In the genomic region with DNA sequence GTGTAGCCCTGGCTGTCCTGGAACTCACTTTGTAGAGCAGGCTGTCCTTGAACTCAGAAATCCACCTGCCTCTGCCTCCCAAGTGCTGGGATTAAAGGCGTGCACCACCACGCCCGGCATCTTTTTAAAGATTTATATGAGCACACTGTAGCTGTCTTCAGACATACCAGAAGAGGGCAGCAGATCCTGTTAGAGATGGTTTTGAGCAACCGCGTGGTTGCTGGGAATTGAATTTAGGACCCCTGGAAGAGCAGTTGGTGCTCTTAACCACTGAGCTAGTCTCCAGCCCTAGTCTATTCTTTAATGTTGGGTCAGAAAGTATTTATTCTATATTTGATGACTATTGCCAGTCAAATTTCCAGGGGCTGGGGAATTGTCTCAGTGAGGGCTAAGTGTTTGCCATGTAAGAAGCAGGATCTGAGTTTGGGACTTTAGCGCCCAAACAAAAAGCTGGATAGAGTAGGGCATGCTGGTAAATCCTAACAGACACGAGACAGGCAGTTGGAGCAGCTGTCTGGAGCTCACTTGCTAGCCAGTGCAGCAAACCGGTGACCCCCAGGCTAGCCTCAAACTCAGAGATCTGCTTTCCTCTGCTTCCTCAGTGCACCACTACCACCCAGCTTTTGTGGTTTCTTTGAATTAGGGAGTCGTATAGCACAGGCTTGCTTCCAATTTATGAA, we compare ENCODE assay signal across 22 mouse cellular contexts. TPM values are rescaled to one million over a fixed set of nuclear protein-coding genes. Genes with fewer than 3 reads are reported as not detected.
DNase-seq lines count a peak whose midpoint lies in the region; ATAC-seq and TF ChIP-seq lines count a peak whose summit lies in the region.
"Had no signal": no experiment of that assay in that cellular context is flagged by ENCODE, and none has a peak within 500 bp of the region (broad histone marks: within the 10 kb centered on the region; RNA-seq: fewer than 3 reads in every experiment).

No protein-coding gene starts in this region.

- no peak for TF ChIP-seq EP300 in heart, adult 2 months (IDR thresholded peaks at IDR 0.05; ENCODE audit: insufficient read depth, low read depth, low read length)

- no peaks in the 10 kb centered on the region for H3K36me3 ChIP-seq in heart, adult 2 months (ENCODE audit: control insufficient read depth, insufficient read depth, low read length)
- H3K36me3 ChIP-seq in midbrain, postnatal 0 days (ENCODE audit: insufficient read depth, low read length), result peaks cover 2% of the 10 kb centered on the region; the same call in 1 of the 2 replicates
- H3K36me3 ChIP-seq in midbrain, embryonic 10.5 days, result peaks cover 16% of the 10 kb centered on the region
- H3K36me3 ChIP-seq in ES-E14 (ENCODE audit: control insufficient read depth, insufficient read depth, low read length, poor library complexity, severe bottlenecking), result no peaks in the 10 kb centered on the region
- H3K36me3 ChIP-seq in forebrain, embryonic 13.5 days (ENCODE audit: poor library complexity, severe bottlenecking), result 0 out of 2 replicates have a peak, but pooled peaks cover 10% of the 10 kb centered on the region

- H3K4me2 ChIP-seq in midbrain, postnatal 0 days (ENCODE audit: low read depth, low read length, poor library complexity, severe bottlenecking), result no peak overlapping the region
- H3K4me2 ChIP-seq in forebrain, embryonic 13.5 days, result no peak overlapping the region
- H3K4me2 ChIP-seq: midbrain, embryonic 12.5 days; neural tube, embryonic 13.5 days had no signal

- H3K27ac ChIP-seq in heart, adult 2 months, result no peak overlapping the region
- H3K27ac ChIP-seq in midbrain, postnatal 0 days (ENCODE audit: low read depth, low read length), result no peak overlapping the region
- H3K27ac ChIP-seq in midbrain, embryonic 10.5 days (replicated peaks), result no peak overlapping the region
- H3K27ac ChIP-seq in ES-E14 (ENCODE audit: insufficient read depth, low read depth, low read length, poor library complexity, severe bottlenecking), result peak overlapping the region; percentile 23; the same call in 1 of the 2 replicates
- no peak overlapping the region for H3K27ac ChIP-seq in forebrain, embryonic 13.5 days
- H3K27ac ChIP-seq: embryonic facial prominence, embryonic 10.5 days; heart, embryonic 10.5 days; hindbrain, embryonic 10.5 days; hindbrain, postnatal 0 days; macrophage; midbrain, embryonic 12.5 days; neural tube, embryonic 13.5 days had no signal

- no peak for ATAC-seq in midbrain, postnatal 0 days (ENCODE audit: low FRiP score)
- no peak for ATAC-seq in forebrain, embryonic 13.5 days
- ATAC-seq: hindbrain, postnatal 0 days had no signal

- TF ChIP-seq POLR2A in heart, adult 2 months (IDR thresholded peaks at IDR 0.05; ENCODE audit: insufficient read depth, low read depth, low read length), result no peak

- no peak overlapping the region for H3K4me3 ChIP-seq in heart, adult 2 months
- H3K4me3 ChIP-seq in midbrain, postnatal 0 days (ENCODE audit: low read depth, low read length), result no peak overlapping the region
- H3K4me3 ChIP-seq in midbrain, embryonic 10.5 days, result no peak overlapping the region
- H3K4me3 ChIP-seq in ES-E14 (ENCODE audit: insufficient read depth in 1 of 2, low read depth in 1 of 2, low read length in 2 of 2, poor library complexity in 1 of 2, severe bottlenecking in 1 of 2), result no peak overlapping the region
- H3K4me3 ChIP-seq in forebrain, embryonic 13.5 days, result no peak overlapping the region
- H3K4me3 ChIP-seq: embryonic facial prominence, embryonic 10.5 days; heart, embryonic 10.5 days; hindbrain, embryonic 10.5 days; midbrain, embryonic 12.5 days; neural tube, embryonic 13.5 days had no signal

- no peaks in the 10 kb centered on the region for H3K27me3 ChIP-seq in heart, adult 2 months (ENCODE audit: control insufficient read depth, insufficient read depth, low read length)
- H3K27me3 ChIP-seq in midbrain, postnatal 0 days (ENCODE audit: insufficient read depth, low read length), result no peaks in the 10 kb centered on the region
- no peaks in the 10 kb centered on the region for H3K27me3 ChIP-seq in midbrain, embryonic 10.5 days (ENCODE audit: low read depth, poor library complexity, severe bottlenecking)
- H3K27me3 ChIP-seq in forebrain, embryonic 13.5 days, result no peaks in the 10 kb centered on the region
- H3K27me3 ChIP-seq: midbrain, embryonic 12.5 days; neural tube, embryonic 13.5 days had no signal

- H3K9ac ChIP-seq in heart, adult 2 months (ENCODE audit: low read depth, low read length), result no peak overlapping the region
- no peak overlapping the region for H3K9ac ChIP-seq in midbrain, postnatal 0 days (replicated peaks; ENCODE audit: low read length, poor library complexity, severe bottlenecking)
- peak overlapping the region; percentile 41 for H3K9ac ChIP-seq in ES-E14 (ENCODE audit: insufficient read depth, low read depth, low read length, poor library complexity, severe bottlenecking)
- no peak overlapping the region for H3K9ac ChIP-seq in forebrain, embryonic 13.5 days
- H3K9ac ChIP-seq: midbrain, embryonic 12.5 days; neural tube, embryonic 13.5 days had no signal

- intact Hi-C loops in heart, adult 2 months (cut with DNase I), result no loop called here

- DNase-seq in heart, adult 2 months, result no peak
- no peak for DNase-seq in heart, adult 8-10 months (ENCODE audit: low spot score)
- no peak for DNase-seq in midbrain, postnatal 0 days (ENCODE audit: low spot score)
- DNase-seq in midbrain, embryonic 10.5 days (ENCODE audit: low spot score), result no peak
- DNase-seq in ES-E14 (ENCODE audit: low read depth, low spot score), result peak; percentile 43
- DNase-seq in induced T-regulatory cell, adult 2 months (ENCODE audit: low read depth), result peak; percentile 16
- no peak for DNase-seq in ovary, postnatal 14 days (ENCODE audit: low spot score)
- DNase-seq: cerebellum, adult 2 months; gastrocnemius, postnatal 10 days; kidney, adult 11 months; layer of hippocampus, postnatal 36 days; left cerebral cortex, postnatal 4 days; lung, adult 18-20 months; thymus, postnatal 25 days had no signal

- WGBS in heart, adult 2 months, result 90% methylated on average over 9 of the region's 9 CpGs
- WGBS in midbrain, postnatal 0 days, result 87% methylated on average over 9 of the region's 9 CpGs
- 77% methylated on average over 9 of the region's 9 CpGs for WGBS in midbrain, embryonic 10.5 days
- 89% methylated on average over 9 of the region's 9 CpGs for WGBS in forebrain, embryonic 13.5 days

- H3K9me3 ChIP-seq in midbrain, postnatal 0 days (ENCODE audit: low read length), result no peaks in the 10 kb centered on the region
- H3K9me3 ChIP-seq in midbrain, embryonic 10.5 days (replicated peaks), result no peaks in the 10 kb centered on the region
- H3K9me3 ChIP-seq in ES-E14 (ENCODE audit: control insufficient read depth, insufficient read depth, low read depth, low read length), result no peaks in the 10 kb centered on the region
- no peaks in the 10 kb centered on the region for H3K9me3 ChIP-seq in forebrain, embryonic 13.5 days (replicated peaks)
- H3K9me3 ChIP-seq: embryonic facial prominence, embryonic 10.5 days; heart, embryonic 10.5 days; hindbrain, embryonic 10.5 days; midbrain, embryonic 12.5 days; neural tube, embryonic 13.5 days had no signal

- H3K4me1 ChIP-seq in heart, adult 2 months (ENCODE audit: control insufficient read depth, insufficient read depth, low read length), result no peaks in the 10 kb centered on the region
- no peaks in the 10 kb centered on the region for H3K4me1 ChIP-seq in midbrain, postnatal 0 days (ENCODE audit: insufficient read depth, low read length)
- H3K4me1 ChIP-seq in midbrain, embryonic 10.5 days, result no peaks in the 10 kb centered on the region
- H3K4me1 ChIP-seq in ES-E14 (ENCODE audit: control insufficient read depth in 2 of 2, insufficient read depth in 2 of 2, low read length in 2 of 2, poor library complexity in 1 of 2), result 0 out of 4 replicates have a peak, but pooled peaks cover 0 to 2% of the 10 kb centered on the region in 2 experiments
- H3K4me1 ChIP-seq in forebrain, embryonic 13.5 days, result no peaks in the 10 kb centered on the region
- H3K4me1 ChIP-seq: embryonic facial prominence, embryonic 10.5 days; heart, embryonic 10.5 days; hindbrain, embryonic 10.5 days; midbrain, embryonic 12.5 days; neural tube, embryonic 13.5 days had no signal

- TF ChIP-seq CTCF in heart, adult 2 months (IDR thresholded peaks at IDR 0.05), result peak; percentile 20; the same call in 1 of the 2 replicates
- TF ChIP-seq CTCF in midbrain, postnatal 0 days (IDR thresholded peaks at IDR 0.05), result peak; percentile 13; the same call in 1 of the 2 replicates

- H3K79me2 ChIP-seq in heart, adult 2 months (replicated peaks; ENCODE audit: control insufficient read depth, insufficient read depth, low read length), result no peaks in the 10 kb centered on the region

- in situ Hi-C loops in ES-E14 (cut with MboI; ENCODE audit: low sequenced_read_pairs in 2 of 2, unreplicated experiment in 2 of 2), result no loop called here

RNA-seq across cellular contexts. Expression of a gene that starts 12.1 kb away (rescaled TPM):
- total RNA-seq in heart, adult 2 months (2021), result 10 to 100 TPM; 28.6 to 29.8 TPM
- polyA plus RNA-seq in heart, adult 2 months (2012; rRNA removed), result 20.2 and 32.4 TPM in 2 replicates
- 10 to 100 TPM; 31.7 to 35.3 (median 32.7) TPM for total RNA-seq in heart, adult 8-10 months (2022)
- 19.6 and 26.4 TPM in 2 replicates for total RNA-seq in midbrain, postnatal 0 days (2014; rRNA removed)
- 19.6 and 23.4 TPM in 2 replicates for polyA plus RNA-seq in midbrain, postnatal 0 days (2015; fragmentation: Nextera tagmentation; extraction: Ambion mirVana)
- polyA plus RNA-seq in midbrain, embryonic 10.5 days (2016; fragmentation: Nextera tagmentation; extraction: Ambion mirVana), result 28.5 and 31.4 TPM in 2 replicates
- total RNA-seq in ES-E14 (2012; rRNA removed), result 78.3 and 95.5 TPM in 2 replicates
- 27.4 and 28.0 TPM in 2 replicates for polyA plus RNA-seq in forebrain, embryonic 13.5 days (2015; fragmentation: Nextera tagmentation; extraction: Ambion mirVana)

RNA-seq across cellular contexts. Expression of a gene that starts 12.3 kb away (rescaled TPM):
- total RNA-seq in heart, adult 2 months (2021), result under 1 TPM; 0.18 to 0.39 TPM
- not detected in 2 replicates for polyA plus RNA-seq in heart, adult 2 months (2012; rRNA removed)
- total RNA-seq in heart, adult 8-10 months (2022), result under 1 TPM; 0.06 to 0.38 (median 0.22) TPM
- total RNA-seq in midbrain, postnatal 0 days (2014; rRNA removed), result 0.66 and 1.1 TPM in 2 replicates
- 1.4 and 2.0 TPM in 2 replicates for polyA plus RNA-seq in midbrain, postnatal 0 days (2015; fragmentation: Nextera tagmentation; extraction: Ambion mirVana)
- polyA plus RNA-seq in midbrain, embryonic 10.5 days (2016; fragmentation: Nextera tagmentation; extraction: Ambion mirVana), result 10.0 and 10.1 TPM in 2 replicates
- 9.8 and 11.4 TPM in 2 replicates for total RNA-seq in ES-E14 (2012; rRNA removed)
- 9.1 and 11.4 TPM in 2 replicates for polyA plus RNA-seq in forebrain, embryonic 13.5 days (2015; fragmentation: Nextera tagmentation; extraction: Ambion mirVana)

RNA-seq across cellular contexts. Expression of a gene that starts 54.9 kb away (rescaled TPM):
- total RNA-seq in heart, adult 2 months (2021), result 10 to 100 TPM; 10.7 to 12.2 TPM
- polyA plus RNA-seq in heart, adult 2 months (2012; rRNA removed), result 5.8 and 11.9 TPM in 2 replicates
- total RNA-seq in heart, adult 8-10 months (2022), result 10 to 100 TPM in 2 of 4 experiments, 1 to 10 TPM in 2; 9.6 to 13.5 (median 10.5) TPM
- total RNA-seq in midbrain, postnatal 0 days (2014; rRNA removed), result 57.9 and 60.0 TPM in 2 replicates
- 54.7 and 55.0 TPM in 2 replicates for polyA plus RNA-seq in midbrain, postnatal 0 days (2015; fragmentation: Nextera tagmentation; extraction: Ambion mirVana)
- 136 and 146 TPM in 2 replicates for polyA plus RNA-seq in midbrain, embryonic 10.5 days (2016; fragmentation: Nextera tagmentation; extraction: Ambion mirVana)
- total RNA-seq in ES-E14 (2012; rRNA removed), result 236 and 242 TPM in 2 replicates
- 143 and 160 TPM in 2 replicates for polyA plus RNA-seq in forebrain, embryonic 13.5 days (2015; fragmentation: Nextera tagmentation; extraction: Ambion mirVana)

Comparison
In these comparisons a context has a peak if more than half of its experiments do, and no peak if none do; other contexts are left out.
1. DNase-seq: peak in ES-E14 (single experiment) and induced T-regulatory cell, adult 2 months (single experiment); none in heart, adult 2 months (0 of 2), heart, adult 8-10 months (single experiment), midbrain, postnatal 0 days (single experiment), midbrain, embryonic 10.5 days (single experiment) and ovary, postnatal 14 days (single experiment).